Mouse (Mus musculus) Patski (cell line): ENCODE data around the gene 4930451I11Rik. TPM values are rescaled to one million over a fixed set of nuclear protein-coding genes. Genes with fewer than 3 reads are reported as not detected.

Experiments
- ATAC-seq: fragments of 100-300 bp; one replicate; pipeline ENCODE4 v1.8.0; 2021
- CTCF ChIA-PET: fragments of 350-600 bp; sonication (Branson Sonifier 250); formaldehyde crosslinking; loops from one replicate; lab custom pipeline; 2022; ENCODE audit warnings: inconsistent platforms; lab: Charles Lee
- POLR2A ChIA-PET: fragments of 350-600 bp; sonication (Branson Sonifier 250); formaldehyde crosslinking; loops from one replicate; lab custom pipeline; 2022; ENCODE audit warnings: antibody characterized with exemption, inconsistent platforms; lab: Charles Lee
- DNase-seq: peaks from one replicate; pipeline ENCODE4 v3.0.0-alpha.2; 2011; ENCODE audit warnings: low read depth, low spot score
- H3K27me3 ChIP-seq: fragments of 371-371 bp; one replicate; pipeline ENCODE4 v1.5.1; 2021
- CTCF ChIP-seq: fragments of 100-300 bp; IDR thresholded peaks from one replicate; pipeline ENCODE4 v1.5.1; 2021
- in situ Hi-C: fragments of 300-500 bp; cut with MboI; formaldehyde crosslinking; loops from 3 replicates; pipeline ENCODE4 v1.11.1; 2018; ENCODE audit warnings: low pct_unique_long_range_greater_than_20kb, mixed read lengths
- polyA plus RNA-seq: library from polyadenylated mRNA; unstranded; gene quantifications from one replicate; pipeline ENCODE4 v1.2.3, GENCODE M21; 2021

The 4930451I11Rik gene
- polyA plus RNA-seq, 1 experiment from 2014 or later, result not detected

- DNase-seq, result no peak
- POLR2A ChIA-PET, result interaction anchor here (0.9 kb wide), 1 partner anchor 9 kb away, joined by 3 read pairs; no protein-coding TSS in a partner anchor
- CTCF ChIA-PET, result no interaction called here
- no peaks in the 10 kb centered on the region for H3K27me3 ChIP-seq
- in situ Hi-C loops, result no loop called here
- no peak for ATAC-seq
- no peak for TF ChIP-seq CTCF
Observed at GRCm38 (mm10) chr7:126802134-126802889, 29.1 kb downstream of the 4930451I11Rik start.

GRCm38 (mm10) chr7:126801057-126801422 lies 30.4 kb downstream of the 4930451I11Rik start:
- ChIA-PET CTCF (no interaction called here), POLR2A (interaction anchor here (1.3 kb wide), 1 partner anchor 11 kb away, joined by 3 read pairs; no protein-coding TSS in a partner anchor)
- in situ Hi-C loops, result no loop called here
- H3K27me3 ChIP-seq, result no peaks in the 10 kb centered on the region
- TF ChIP-seq CTCF, result no peak
- no peak for ATAC-seq
- no peak for DNase-seq

GRCm38 (mm10) chr7:126800269-126801056 lies 31.0 kb downstream of the 4930451I11Rik start:
- ChIA-PET POLR2A (interaction anchor here (1.0 to 1.3 kb wide), 3 partner anchors 12 to 25 kb away, joined by 3 to 5 read pairs (median 4); no protein-coding TSS in a partner anchor), CTCF (no interaction called here)
- DNase-seq, result no peak
- H3K27me3 ChIP-seq, result no peaks in the 10 kb centered on the region
- TF ChIP-seq CTCF, result no peak
- ATAC-seq, result no peak
- in situ Hi-C loops, result no loop called here

GRCm38 (mm10) chr7:126799468-126800268 lies 31.8 kb downstream of the 4930451I11Rik start:
- no peak for TF ChIP-seq CTCF
- POLR2A ChIA-PET, result interaction anchor here (1.0 to 1.3 kb wide), 6 partner anchors 13 to 24 kb away, joined by 3 to 7 read pairs (median 5); partner anchors contain the start of gene Tbx6
- no peak for DNase-seq
- ATAC-seq, result peak; percentile 70
- no peaks in the 10 kb centered on the region for H3K27me3 ChIP-seq
- CTCF ChIA-PET, result no interaction called here
- in situ Hi-C loops, result no loop called here

- CTCF ChIA-PET, result no interaction called here
- POLR2A ChIA-PET, result interaction anchor here (0.8 to 1.2 kb wide), 5 partner anchors 16 to 56 kb away, joined by 3 to 7 read pairs (median 5); partner anchors contain the start of gene Tbx6
- peak; percentile 91 for DNase-seq
- no peaks in the 10 kb centered on the region for H3K27me3 ChIP-seq
- TF ChIP-seq CTCF, result no peak
- ATAC-seq, result peak; percentile 84
- in situ Hi-C loops, result no loop called here
Observed at GRCm38 (mm10) chr7:126799050-126799467, 32.4 kb downstream of the 4930451I11Rik start.

- no peaks in the 10 kb centered on the region for H3K27me3 ChIP-seq
- TF ChIP-seq CTCF, result no peak
- in situ Hi-C loops, result no loop called here
- CTCF ChIA-PET, result no interaction called here
- POLR2A ChIA-PET, result interaction anchor here (0.8 to 1.1 kb wide), 2 partner anchors 15 to 57 kb away, joined by 3 to 6 read pairs; no protein-coding TSS in a partner anchor
- DNase-seq, result no peak
- ATAC-seq, result peak; percentile 1
Observed at GRCm38 (mm10) chr7:126798127-126799049, 33.1 kb downstream of the 4930451I11Rik start.

GRCm38 (mm10) chr7:126797411-126798126 lies 33.9 kb downstream of the 4930451I11Rik start, which contains the start of gene Fam57b:
Fam57b (plus strand) TSS chr7:126797668.
- POLR2A ChIA-PET, result interaction anchor here (0.5 to 1.0 kb wide), 3 partner anchors 13 to 64 kb away, joined by 3 read pairs; partner anchors contain the start of gene Hirip3
- no peak for TF ChIP-seq CTCF
- CTCF ChIA-PET, result no interaction called here
- H3K27me3 ChIP-seq, result no peaks in the 10 kb centered on the region
- DNase-seq (no peak), ATAC-seq (no peak)
- in situ Hi-C loops, result no loop called here

GRCm38 (mm10) chr7:126796350-126796932 lies 35.0 kb downstream of the 4930451I11Rik start:
- ChIA-PET POLR2A (interaction anchor here (0.7 kb wide), 1 partner anchor 14 kb away, joined by 3 read pairs; no protein-coding TSS in a partner anchor), CTCF (no interaction called here)
- no peak for ATAC-seq
- no peak for TF ChIP-seq CTCF
- H3K27me3 ChIP-seq, result no peaks in the 10 kb centered on the region
- in situ Hi-C loops, result no loop called here
- no peak for DNase-seq
